Mouse (Mus musculus) small intestine, adult 2 months (tissue): ENCODE data around the gene Aida.

Experiments
- CTCF ChIP-seq: fragments of 200-500 bp; IDR thresholded peaks from 2 replicates; pipeline ENCODE4 v1.5.1; 2012; ENCODE audit warnings: low read depth, mild to moderate bottlenecking, control low read depth, inconsistent platforms, low read length, moderate library complexity, mixed read lengths; ENCODE audit not compliant: insufficient replicate concordance, insufficient read length; ENCODE audit errors: extremely low read depth
- POLR2A ChIP-seq: fragments of 200-500 bp; IDR thresholded peaks from 2 replicates; pipeline ENCODE4 v1.6.1; 2012; ENCODE audit warnings: low read depth, mild to moderate bottlenecking, control low read depth, inconsistent platforms, low read length, moderate library complexity

- TF ChIP-seq CTCF = no peak
- TF ChIP-seq POLR2A = no peak
These were observed at the start of gene Aida for GRCm38 (mm10) chr1:183296465-183296864.
